Mouse (Mus musculus): Measurements from ENCODE around the gene Igf1r.

DNA sequence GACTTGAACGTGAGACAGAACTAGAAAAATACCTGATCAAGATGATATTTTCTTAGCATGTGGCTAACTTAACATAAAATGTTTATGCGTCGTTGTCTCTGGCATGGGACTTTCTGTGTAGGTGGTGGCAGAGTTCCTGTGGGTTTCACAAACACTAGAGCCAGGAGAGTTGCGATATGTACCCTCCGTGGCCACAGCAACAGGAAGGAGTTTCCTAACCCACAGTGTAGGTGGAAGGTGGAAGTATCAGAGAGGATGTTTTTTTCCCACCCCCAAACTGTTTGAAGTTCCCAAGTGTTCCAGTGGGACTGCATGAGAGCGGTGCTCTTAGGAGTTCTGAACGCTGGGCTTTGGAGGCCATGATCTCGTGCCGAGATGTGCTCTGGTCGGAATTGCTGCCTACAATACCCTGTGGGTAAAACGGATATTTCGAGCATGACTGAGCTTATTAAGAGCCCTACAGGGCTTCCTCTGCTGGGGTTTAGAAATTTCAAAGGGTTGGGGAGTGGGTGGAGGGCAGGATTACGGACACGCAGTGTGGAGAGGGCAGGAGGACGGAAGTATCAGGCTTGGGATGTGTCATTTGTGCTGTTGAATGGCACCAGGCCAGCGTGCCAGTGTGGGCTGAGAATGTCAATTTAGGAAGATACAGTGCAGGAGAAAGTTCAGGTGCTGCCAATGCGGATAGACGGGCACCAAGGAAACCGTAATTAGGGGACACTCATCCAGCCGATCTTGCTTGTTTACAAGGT, 195.8 kb downstream of the Igf1r start:
- TF ChIP-seq POLR2A (IDR thresholded peaks at IDR 0.05; ENCODE audit: insufficient read depth, low read depth, low read length) (no peak), CTCF (IDR thresholded peaks at IDR 0.05) (no peak), EP300 (IDR thresholded peaks at IDR 0.05; ENCODE audit: insufficient read depth, low read depth, low read length) (no peak)
